Mouse (Mus musculus) heart, embryonic 16.5 days (tissue): ENCODE data around the gene Gm49354. TPM values are rescaled to one million over a fixed set of nuclear protein-coding genes. Genes with fewer than 3 reads are reported as not detected.

Experiments
- ATAC-seq: fragments of 200-750 bp; cut with Nextera tagmentation; replicated peaks from 2 replicates; pipeline ENCODE4 v1.8.0; 2017; ENCODE audit warnings: moderate number of reproducible peaks; ENCODE audit not compliant: insufficient read depth, low FRiP score; ENCODE audit errors: extremely low read depth
- H3K27ac ChIP-seq: fragments of 300-500 bp; sonication (generic); 2 replicates; pipeline ENCODE4 v1.5.1; 2014; ENCODE audit warnings: mild to moderate bottlenecking, low read length, control low read depth, moderate library complexity
- H3K27me3 ChIP-seq: fragments of 300-500 bp; sonication (generic); 2 replicates; pipeline ENCODE4 v1.6.1; 2014; ENCODE audit warnings: low read length, mixed read lengths; ENCODE audit not compliant: control insufficient read depth, insufficient read depth
- H3K36me3 ChIP-seq: fragments of 300-500 bp; sonication (generic); 2 replicates; pipeline ENCODE4 v1.6.1; 2014; ENCODE audit not compliant: control insufficient read depth, insufficient read depth
- H3K4me1 ChIP-seq: fragments of 300-500 bp; sonication (generic); 2 replicates; pipeline ENCODE4 v1.6.1; 2014; ENCODE audit warnings: low read length, mixed read lengths; ENCODE audit not compliant: control insufficient read depth, insufficient read depth
- H3K4me2 ChIP-seq: fragments of 300-500 bp; sonication (generic); 2 replicates; pipeline ENCODE4 v1.6.1; 2014; ENCODE audit warnings: low read depth, mild to moderate bottlenecking, control low read depth, low read length
- H3K4me3 ChIP-seq: fragments of 300-500 bp; sonication (generic); 2 replicates; pipeline ENCODE4 v1.5.1; 2014; ENCODE audit warnings: mild to moderate bottlenecking, control low read depth, low read length
- H3K9ac ChIP-seq: fragments of 300-500 bp; sonication (generic); 2 replicates; pipeline ENCODE4 v1.6.1; 2014; ENCODE audit warnings: low read length, control low read depth
- H3K9me3 ChIP-seq: fragments of 300-500 bp; sonication (generic); replicated peaks from 2 replicates; pipeline ENCODE4 v1.6.1; 2016; ENCODE audit warnings: low read length; ENCODE audit not compliant: control insufficient read depth
- WGBS: fragments of 180-500 bp; shearing (Covaris S2); extraction: QIAGEN DNeasy Blood & Tissue Kit; methylation state at CpG from one replicate; pipeline ENCODE4 v1.1.7; 2014; 5-methylcytosine and 5-hydroxymethylcytosine counted together
- polyA plus RNA-seq: library from polyadenylated mRNA; unstranded; fragments of >200 nt; fragmentation: Nextera tagmentation; extraction: Ambion mirVana; gene quantifications from 2 replicates; pipeline ENCODE4 v1.2.1, GENCODE M21; 2015

Gm49354 gene
- not detected in 2 replicates for polyA plus RNA-seq

- 85% methylated on average over 7 of the region's 7 CpGs for WGBS
- H3K4me3 ChIP-seq = no peak within 1 kb of the TSS
Observed at GRCm38 (mm10) chr13:59782145-59782544, at the start of gene Gm49354. Gm49354 (minus strand) TSS chr13:59782245.

GRCm38 (mm10) chr13:59825966-59826365, 43.9 kb upstream of the Gm49354 start:
- Histone ChIP-seq H3K4me3 (no peak overlapping the region), H3K9me3 (no peaks in the 10 kb centered on the region), H3K27me3 (no peaks in the 10 kb centered on the region), H3K4me2 (no peak overlapping the region), H3K36me3 (no peaks in the 10 kb centered on the region), H3K27ac (no peak overlapping the region), H3K9ac (no peak overlapping the region), H3K4me1 (peaks cover 10% of the 10 kb centered on the region)
- ATAC-seq = no peak

More at GRCm38 (mm10) chr13:59782145-59782544, at the start of gene Gm49354:
- no peak within 1 kb of the TSS for H3K4me2 ChIP-seq
- no peak within 1 kb of the TSS for H3K9ac ChIP-seq
- no peaks in the 10 kb centered on the region for H3K27me3 ChIP-seq
- H3K36me3 ChIP-seq = peaks cover 77% of the 10 kb centered on the region
- no peak for ATAC-seq
- H3K4me1 ChIP-seq = no peaks in the 10 kb centered on the region
- H3K9me3 ChIP-seq = no peaks in the 10 kb centered on the region
- no peak within 1 kb of the TSS for H3K27ac ChIP-seq

- no peaks in the 10 kb centered on the region for H3K9me3 ChIP-seq
- peak within 1 kb of the TSS; percentile 100 for H3K4me3 ChIP-seq
- peaks cover 29% of the 10 kb centered on the region for H3K4me1 ChIP-seq
- ATAC-seq = peak; percentile 96
- no peaks in the 10 kb centered on the region for H3K36me3 ChIP-seq
- under 1% methylated on average over 100 of the region's 100 CpGs for WGBS
- H3K27ac ChIP-seq = peak within 1 kb of the TSS; percentile 96
- H3K27me3 ChIP-seq = no peaks in the 10 kb centered on the region
- peak within 1 kb of the TSS; percentile 91 for H3K9ac ChIP-seq
- H3K4me2 ChIP-seq = peak within 1 kb of the TSS; percentile 74
Observed at GRCm38 (mm10) chr13:59822507-59823462, 40.7 kb upstream of the Gm49354 start, which contains the start of gene Tut7. Tut7 (minus strand) TSS chr13:59823147.

GRCm38 (mm10) chr13:59820836-59821235, 38.8 kb upstream of the Gm49354 start:
- Histone ChIP-seq H3K9me3 (no peaks in the 10 kb centered on the region), H3K4me1 (peaks cover 29% of the 10 kb centered on the region), H3K27ac (no peak overlapping the region), H3K9ac (no peak overlapping the region), H3K36me3 (peaks cover 14% of the 10 kb centered on the region), H3K4me3 (peak overlapping the region; percentile 36), H3K4me2 (peak overlapping the region; percentile 74), H3K27me3 (no peaks in the 10 kb centered on the region)
- WGBS = 54% methylated on average over 3 of the region's 3 CpGs
- no peak for ATAC-seq

GRCm38 (mm10) chr13:59820114-59820513, 38.1 kb upstream of the Gm49354 start:
- H3K27me3 ChIP-seq = no peaks in the 10 kb centered on the region
- H3K4me2 ChIP-seq = peak overlapping the region; percentile 74
- no peak overlapping the region for H3K27ac ChIP-seq
- H3K9me3 ChIP-seq = no peaks in the 10 kb centered on the region
- no peak for ATAC-seq
- H3K9ac ChIP-seq = no peak overlapping the region
- H3K4me1 ChIP-seq = peaks cover 29% of the 10 kb centered on the region
- peak overlapping the region; percentile 27 for H3K4me3 ChIP-seq
- H3K36me3 ChIP-seq = peaks cover 20% of the 10 kb centered on the region
- WGBS = 60% methylated on average over 4 of the region's 4 CpGs

- WGBS = 86% methylated on average over 4 of the region's 4 CpGs
- Histone ChIP-seq H3K9ac (no peak overlapping the region), H3K4me2 (no peak overlapping the region)
Observed at GRCm38 (mm10) chr13:59817352-59817751, 35.3 kb upstream of the Gm49354 start.

GRCm38 (mm10) chr13:59814109-59814591, 32.1 kb upstream of the Gm49354 start:
- Histone ChIP-seq H3K4me2 (no peak overlapping the region), H3K27ac (peak overlapping the region; percentile 68), H3K9ac (no peak overlapping the region), H3K4me1 (peaks cover 16% of the 10 kb centered on the region), H3K4me3 (no peak overlapping the region), H3K27me3 (no peaks in the 10 kb centered on the region), H3K36me3 (peaks cover 54% of the 10 kb centered on the region), H3K9me3 (no peaks in the 10 kb centered on the region)
- 31% methylated on average over 6 of the region's 6 CpGs for WGBS
- 0 out of 2 replicates have a peak, but pooled peaks have one; percentile 58 for ATAC-seq

More at GRCm38 (mm10) chr13:59817352-59817751, 35.3 kb upstream of the Gm49354 start:
- no peak overlapping the region for H3K4me3 ChIP-seq
- H3K27me3 ChIP-seq = no peaks in the 10 kb centered on the region
- H3K36me3 ChIP-seq = peaks cover 35% of the 10 kb centered on the region
- no peaks in the 10 kb centered on the region for H3K9me3 ChIP-seq
- H3K27ac ChIP-seq = no peak overlapping the region
- ATAC-seq = no peak
- peaks cover 37% of the 10 kb centered on the region for H3K4me1 ChIP-seq

- Histone ChIP-seq H3K4me3 (no peak overlapping the region), H3K9ac (no peak overlapping the region), H3K36me3 (peaks cover 70% of the 10 kb centered on the region), H3K27me3 (no peaks in the 10 kb centered on the region), H3K4me1 (peaks cover 8% of the 10 kb centered on the region), H3K4me2 (no peak overlapping the region), H3K9me3 (no peaks in the 10 kb centered on the region), H3K27ac (no peak overlapping the region)
- ATAC-seq = no peak
- 95% methylated on average over 3 of the region's 3 CpGs for WGBS
Observed at GRCm38 (mm10) chr13:59811581-59811980, 29.5 kb upstream of the Gm49354 start.

GRCm38 (mm10) chr13:59801000-59801399, 19.0 kb upstream of the Gm49354 start:
- Histone ChIP-seq H3K27me3 (no peaks in the 10 kb centered on the region), H3K36me3 (peaks cover 77% of the 10 kb centered on the region), H3K9me3 (no peaks in the 10 kb centered on the region), H3K4me3 (no peak overlapping the region), H3K9ac (no peak overlapping the region), H3K4me1 (no peaks in the 10 kb centered on the region), H3K4me2 (no peak overlapping the region), H3K27ac (no peak overlapping the region)
- no peak for ATAC-seq
- WGBS = 69% methylated on average over 6 of the region's 6 CpGs
